In genomic region chr5:142627398-142627797, GRCm38 (mm10) we compare ENCODE assay signal across 8 mouse cellular contexts. TPM values are rescaled to one million over a fixed set of nuclear protein-coding genes. Genes with fewer than 3 reads are reported as not detected.
A peak's percentile ranks its signal among the peaks of the same experiment; 100 is the strongest.
DNase-seq lines count a peak whose midpoint lies in the region; ATAC-seq lines count a peak whose summit lies in the region.

Gene Wipi2, plus strand, starts transcription at chr5:142627698.

- no peaks in the 10 kb centered on the region; the same call in 1 of the 2 replicates for H3K36me3 ChIP-seq in kidney, embryonic 14.5 days (ENCODE audit: control insufficient read depth, insufficient read depth, low read length)
- H3K36me3 ChIP-seq in intestine, embryonic 15.5 days: no peaks in the 10 kb centered on the region

- H3K9me3 ChIP-seq in kidney, embryonic 14.5 days (ENCODE audit: control insufficient read depth, low read length): no peaks in the 10 kb centered on the region
- no peaks in the 10 kb centered on the region for H3K9me3 ChIP-seq in intestine, embryonic 15.5 days

- peak within 1 kb of the TSS; percentile 55 for H3K4me2 ChIP-seq in kidney, embryonic 14.5 days (replicated peaks; ENCODE audit: low read depth, low read length)
- H3K4me2 ChIP-seq in intestine, embryonic 15.5 days (replicated peaks): peak within 1 kb of the TSS; percentile 89

- peak within 1 kb of the TSS; percentile 97 for H3K4me3 ChIP-seq in kidney, embryonic 14.5 days (ENCODE audit: low read length)
- peak within 1 kb of the TSS; percentile 96 for H3K4me3 ChIP-seq in intestine, embryonic 15.5 days (replicated peaks)

- WGBS in kidney, embryonic 14.5 days: 95% methylated on average over 2 of the region's 2 CpGs
- WGBS in intestine, embryonic 15.5 days: 89% methylated on average over 2 of the region's 2 CpGs

- H3K4me1 ChIP-seq in kidney, embryonic 14.5 days (ENCODE audit: control insufficient read depth, insufficient read depth, low read length): peaks cover 6% of the 10 kb centered on the region; the same call in 1 of the 2 replicates
- peaks cover 10% of the 10 kb centered on the region for H3K4me1 ChIP-seq in intestine, embryonic 15.5 days (replicated peaks)

- intact Hi-C loops in gastrocnemius, postnatal 14 days (cut with DNase I; ENCODE audit: low total_unique reads): loop anchor here (10.0 kb wide), 1 partner anchor 123 kb away; no protein-coding TSS in a partner anchor

- peak within 1 kb of the TSS; percentile 90 for H3K9ac ChIP-seq in kidney, embryonic 14.5 days (ENCODE audit: low read depth, low read length)
- H3K9ac ChIP-seq in intestine, embryonic 15.5 days: peak within 1 kb of the TSS; percentile 58

- ATAC-seq in kidney, embryonic 14.5 days (ENCODE audit: low FRiP score, low TSS enrichment): no peak
- no peak for ATAC-seq in intestine, embryonic 15.5 days
- no peak for ATAC-seq in megakaryocyte-erythroid progenitor cell, adult 5-6 weeks (replicated peaks; ENCODE audit: low FRiP score, low TSS enrichment, poor library complexity, severe bottlenecking)

- no peaks in the 10 kb centered on the region for H3K27me3 ChIP-seq in kidney, embryonic 14.5 days (ENCODE audit: control insufficient read depth, insufficient read depth, low read length)
- H3K27me3 ChIP-seq in intestine, embryonic 15.5 days (replicated peaks): no peaks in the 10 kb centered on the region

- no peak for DNase-seq in kidney, adult 18-20 months
- DNase-seq in adrenal gland, postnatal 25 days: no peak
- no peak for DNase-seq in gastrocnemius, postnatal 14 days
- DNase-seq in right cerebral cortex, postnatal 10 days (ENCODE audit: low spot score in 2 of 2): no peak
- no peak for DNase-seq in lung, postnatal 10 days

- H3K27ac ChIP-seq in kidney, embryonic 14.5 days (ENCODE audit: low read depth, low read length): peak within 1 kb of the TSS; percentile 75; the same call in 1 of the 2 replicates
- peak within 1 kb of the TSS; percentile 86; the same call in 1 of the 2 replicates for H3K27ac ChIP-seq in intestine, embryonic 15.5 days

RNA-seq across cellular contexts. Expression of gene Wipi2, which starts in this region (rescaled TPM):
- polyA plus RNA-seq in kidney, embryonic 14.5 days (2014; fragmentation: Nextera tagmentation; extraction: Ambion mirVana): 36.4 and 59.2 TPM in 2 replicates
- total RNA-seq in adrenal gland, postnatal 25 days (2021): 93.2 and 98.2 TPM in 2 replicates
- 10 to 100 TPM; 26.3 to 29.4 TPM for total RNA-seq in gastrocnemius, postnatal 14 days (2021)
- 37.5 and 37.8 TPM in 2 replicates for polyA plus RNA-seq in intestine, embryonic 15.5 days (2015; fragmentation: Nextera tagmentation; extraction: Ambion mirVana)
- total RNA-seq in megakaryocyte-erythroid progenitor cell, adult 5-6 weeks (2014; fragmentation: Nextera tagmentation): 33.6 and 35.8 TPM in 2 replicates
- 35.2 and 40.8 TPM in 2 replicates for total RNA-seq in megakaryocyte-erythroid progenitor cell, adult 5-6 weeks (2017)
